Mouse (Mus musculus) adipocyte (in vitro differentiated cells): ENCODE data around the gene Tymp.

Source experiments
- DNase-seq: peaks from one replicate; pipeline ENCODE4 v3.0.0-alpha.2; 2016; ENCODE audit warnings: low spot score

Gene Tymp

GRCm38 (mm10) chr15:89376957-89377356 lies at the start of gene Tymp:
Tymp (minus strand) TSS chr15:89377039.
- no peak for DNase-seq

- DNase-seq: no peak
Observed at GRCm38 (mm10) chr15:89425711-89426121, 48.9 kb upstream of the Tymp start, which contains the start of gene Cpt1b. Cpt1b (minus strand) TSS chr15:89425863.

DNA sequence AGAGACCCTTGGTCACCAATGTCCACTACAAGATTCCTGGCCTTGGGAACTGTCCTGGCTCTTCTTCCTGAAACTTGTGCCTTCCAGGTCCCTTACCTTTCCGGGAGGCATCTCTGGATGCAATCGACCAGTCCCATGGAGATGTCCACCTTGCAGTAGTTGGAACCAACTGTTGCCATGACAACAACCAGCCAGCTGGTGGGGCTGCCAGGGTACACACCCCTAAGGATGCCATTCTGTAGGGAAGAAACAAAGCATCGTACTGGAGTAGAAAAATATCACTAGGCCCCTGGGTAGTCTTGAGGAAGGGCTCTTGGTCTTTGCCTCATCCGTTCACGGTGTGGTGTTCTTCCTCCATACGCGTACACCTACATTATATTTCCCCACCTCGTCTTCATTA lies 47.8 kb upstream of the Tymp start:
- no peak for DNase-seq

DNA sequence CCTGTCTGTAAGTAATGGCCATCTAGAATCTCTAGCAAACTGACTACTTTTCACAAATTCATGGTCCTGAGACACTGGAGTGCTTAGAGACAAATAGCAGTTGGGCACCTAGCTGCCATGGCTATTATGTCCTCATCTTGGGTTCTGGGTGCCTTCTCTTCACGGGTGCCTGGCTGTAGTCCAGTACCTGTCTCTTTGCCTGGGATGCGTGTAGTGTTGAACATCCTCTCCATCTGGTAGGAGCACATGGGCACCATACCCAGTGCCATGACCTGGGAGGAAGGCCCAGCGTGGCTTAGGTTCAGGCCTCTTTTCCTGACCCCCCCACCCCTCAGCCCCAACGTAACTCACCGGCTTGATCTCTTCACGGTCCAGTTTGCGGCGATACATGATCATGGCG lies 45.1 kb upstream of the Tymp start:
- DNase-seq: no peak

DNA sequence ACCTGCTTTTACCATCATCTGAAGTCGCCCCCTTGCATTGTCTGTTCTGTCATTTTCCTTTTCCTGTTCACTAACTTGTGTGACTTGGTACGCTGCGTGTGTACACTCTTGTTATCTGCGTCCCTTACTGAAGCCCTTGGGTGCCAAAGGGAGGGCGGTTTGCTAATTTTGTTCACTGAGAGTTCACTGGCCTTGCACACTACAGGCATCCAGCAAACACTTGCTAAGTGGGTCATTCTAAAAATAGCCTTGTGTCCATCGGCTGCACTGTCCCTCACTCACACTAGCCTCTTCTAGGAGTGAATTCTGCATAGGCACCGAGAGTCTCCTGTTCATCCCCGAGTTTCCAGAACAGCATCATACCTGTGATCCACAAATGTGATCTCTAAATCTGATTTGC lies 38.4 kb upstream of the Tymp start:
- no peak for DNase-seq

- no peak for DNase-seq
Observed at GRCm38 (mm10) chr15:89410118-89410517, 33.3 kb upstream of the Tymp start, which contains the start of gene Syce3. Syce3 (minus strand) TSS chr15:89410503.

GRCm38 (mm10) chr15:89406691-89407090 lies 29.9 kb upstream of the Tymp start:
- no peak for DNase-seq

DNA sequence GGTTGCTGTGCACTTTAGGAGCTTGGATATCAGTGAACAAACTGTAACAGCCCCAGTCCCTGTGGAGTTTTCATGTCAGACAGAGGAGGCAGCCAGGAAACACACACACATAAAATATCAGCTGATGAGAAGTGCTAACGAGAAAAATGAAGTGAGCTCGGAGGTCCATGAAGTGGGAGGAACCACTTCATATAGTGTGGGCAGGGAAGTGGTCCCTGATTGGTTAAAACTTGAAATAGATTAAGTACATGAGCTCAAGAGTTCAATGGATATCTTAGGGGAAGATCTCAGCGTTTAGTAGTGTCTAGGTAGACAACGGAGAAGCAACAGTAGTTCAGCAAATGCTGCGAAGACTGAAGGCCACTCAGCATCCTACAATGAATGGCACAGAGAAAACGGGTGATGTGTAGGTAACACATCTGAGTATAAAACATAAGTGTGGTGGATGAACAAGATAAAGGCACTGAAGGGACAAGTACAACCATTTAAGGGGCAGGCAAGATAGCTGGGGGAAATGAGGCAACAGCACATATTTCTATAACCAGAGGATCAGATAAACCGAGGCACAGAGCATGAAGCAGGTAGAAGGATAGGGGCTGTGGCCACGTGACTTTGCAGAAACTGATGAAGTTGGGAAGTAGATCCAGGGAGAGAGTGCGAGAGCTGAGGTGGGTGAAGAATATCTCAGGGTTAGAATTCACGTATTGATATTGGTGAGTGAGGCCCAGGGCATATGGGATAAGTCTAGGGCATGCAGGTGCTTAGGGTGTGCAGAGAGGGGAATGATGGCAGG lies 28.2 kb upstream of the Tymp start:
- no peak for DNase-seq

DNA sequence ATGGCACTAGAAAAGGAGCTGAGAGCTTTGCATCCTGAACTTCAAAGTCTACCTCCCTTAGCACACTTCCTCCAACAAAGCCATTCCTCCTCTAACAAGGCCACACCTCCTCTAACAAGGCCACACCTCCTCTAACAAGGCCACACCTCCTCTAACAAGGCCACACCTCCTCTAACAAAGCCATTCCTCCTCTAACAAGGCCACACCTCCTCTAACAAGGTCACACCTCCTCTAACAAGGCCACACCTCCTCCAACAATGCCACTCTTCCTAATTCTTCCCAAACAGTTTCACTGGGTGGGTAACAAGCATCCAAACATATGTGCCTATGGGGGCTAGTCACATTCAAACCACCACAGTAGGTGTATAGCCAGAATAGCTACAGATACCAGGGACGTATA lies 25.6 kb upstream of the Tymp start:
- DNase-seq: no peak

DNA sequence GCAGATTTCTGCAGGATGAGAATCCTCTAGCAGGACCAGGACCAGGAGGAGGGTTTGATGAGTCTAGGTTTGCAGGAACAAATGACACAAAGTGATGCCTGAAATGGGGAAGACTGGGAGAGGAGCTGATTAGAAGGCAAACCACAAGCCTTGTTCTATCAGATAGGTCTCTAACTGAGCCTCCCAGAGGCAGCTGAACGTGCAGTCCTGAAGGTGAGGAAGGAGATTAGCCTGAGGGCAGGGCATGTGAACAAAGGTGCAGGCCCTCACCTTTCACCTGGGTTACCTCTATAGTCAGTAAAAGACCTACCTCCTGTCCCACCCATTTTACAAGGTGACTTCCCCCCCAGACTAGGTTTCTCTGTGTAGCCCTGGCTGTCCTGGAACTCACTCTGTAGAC lies 22.9 kb upstream of the Tymp start:
- no peak for DNase-seq

DNA sequence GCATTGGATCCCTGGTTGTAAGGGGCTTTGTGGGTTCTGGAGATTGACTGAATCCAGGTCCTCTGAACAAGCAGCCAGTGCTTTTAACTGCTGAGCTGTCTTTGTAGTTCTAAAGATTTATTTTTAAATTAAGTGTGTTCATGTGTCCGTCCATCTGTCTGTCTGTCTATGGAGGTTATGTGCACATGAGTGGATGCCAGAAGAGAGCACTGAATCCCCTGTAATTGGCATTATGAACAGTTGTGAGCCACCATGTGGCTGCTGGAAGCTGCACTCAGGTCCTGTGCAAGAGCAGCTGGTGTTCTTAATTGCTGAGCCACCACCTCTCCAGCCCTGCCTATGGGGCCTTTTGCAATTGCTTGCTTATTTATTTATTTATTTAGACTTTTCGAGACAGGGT lies 21.3 kb upstream of the Tymp start:
- no peak for DNase-seq

DNA sequence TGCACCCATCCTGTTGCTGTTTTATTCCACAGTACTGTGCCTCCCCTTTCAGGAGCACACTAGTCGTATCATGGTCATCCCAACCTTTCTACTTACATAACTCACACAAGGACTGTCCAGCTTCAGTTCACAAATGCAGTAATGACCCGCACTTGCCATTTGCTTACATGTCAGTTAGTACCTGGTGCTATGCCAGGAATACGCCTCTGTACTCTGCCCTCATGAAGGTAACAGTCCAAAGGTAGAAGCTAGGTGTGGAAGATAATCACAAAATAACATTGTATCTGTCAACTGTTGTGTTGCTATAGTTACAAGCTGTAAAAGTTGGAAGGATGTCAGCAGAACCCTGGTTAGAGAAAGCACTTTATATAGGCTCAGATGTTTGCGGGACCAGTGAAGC lies 20.0 kb upstream of the Tymp start:
- no peak for DNase-seq

- no peak for DNase-seq
Observed at GRCm38 (mm10) chr15:89390081-89390480, 13.2 kb upstream of the Tymp start.

DNA sequence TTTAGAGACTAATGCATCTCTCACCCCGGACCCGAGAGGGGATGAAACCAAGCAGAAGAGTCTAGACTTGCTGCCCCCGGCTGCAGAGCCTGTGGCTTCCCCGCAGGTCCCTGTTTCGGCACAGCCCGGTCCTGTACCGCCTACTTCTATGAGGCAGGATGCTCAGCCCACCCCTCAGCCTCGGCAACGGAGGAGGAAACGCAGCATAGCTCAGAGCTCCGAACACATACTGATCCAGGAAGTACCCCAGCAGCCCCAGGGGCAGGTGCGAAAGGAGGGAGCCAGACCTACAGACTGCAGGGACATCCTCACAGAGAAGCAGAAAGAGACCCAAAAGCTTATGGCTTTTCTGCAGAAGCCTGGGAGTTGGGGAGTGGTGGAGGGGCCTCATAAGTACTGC lies 10.3 kb upstream of the Tymp start:
- DNase-seq: no peak

DNA sequence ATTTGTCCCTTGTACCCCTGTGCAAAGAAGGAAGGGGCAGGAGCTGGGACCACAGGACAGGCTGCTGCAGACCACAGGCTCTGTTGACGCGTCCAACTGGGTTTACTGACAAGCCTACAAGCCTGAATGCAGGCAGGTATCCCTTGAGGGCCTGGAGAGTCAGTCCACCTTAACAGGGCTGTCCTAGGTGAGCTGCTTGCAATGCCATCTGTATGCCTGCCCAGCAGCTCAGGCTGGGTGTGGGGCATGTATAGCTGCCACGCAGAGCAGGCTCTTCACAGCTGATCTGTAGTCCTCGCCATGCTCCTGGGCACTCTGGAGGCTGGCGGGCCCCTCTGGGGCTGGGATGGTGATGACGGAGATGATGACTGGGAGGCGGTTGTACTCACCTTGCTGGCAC lies 7.8 kb upstream of the Tymp start, which contains the start of gene Klhdc7b:
Gene Klhdc7b, plus strand, starts transcription at position 301 of the 400 bp plus-strand sequence.
- DNase-seq: no peak

DNA sequence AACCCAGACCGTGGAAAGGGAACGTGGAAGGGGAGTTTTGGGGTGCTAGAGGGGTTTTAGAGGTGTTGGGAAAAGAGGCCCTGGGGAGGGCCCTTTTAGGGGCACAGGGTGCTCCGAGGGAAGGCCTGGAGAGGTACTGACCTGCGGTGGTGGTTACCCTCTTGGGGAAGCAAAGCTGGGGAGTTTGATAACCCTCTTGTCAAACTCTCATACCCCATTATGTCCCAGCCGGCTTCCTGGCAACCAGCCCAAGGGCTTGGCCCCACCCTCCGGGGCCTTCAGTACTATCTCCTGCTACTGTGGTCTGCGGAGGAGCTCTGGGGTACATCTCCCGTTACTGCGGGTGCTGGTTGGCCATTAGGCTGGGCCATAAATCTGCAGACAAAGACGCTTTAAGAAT lies 2.6 kb upstream of the Tymp start:
- no peak for DNase-seq

DNA sequence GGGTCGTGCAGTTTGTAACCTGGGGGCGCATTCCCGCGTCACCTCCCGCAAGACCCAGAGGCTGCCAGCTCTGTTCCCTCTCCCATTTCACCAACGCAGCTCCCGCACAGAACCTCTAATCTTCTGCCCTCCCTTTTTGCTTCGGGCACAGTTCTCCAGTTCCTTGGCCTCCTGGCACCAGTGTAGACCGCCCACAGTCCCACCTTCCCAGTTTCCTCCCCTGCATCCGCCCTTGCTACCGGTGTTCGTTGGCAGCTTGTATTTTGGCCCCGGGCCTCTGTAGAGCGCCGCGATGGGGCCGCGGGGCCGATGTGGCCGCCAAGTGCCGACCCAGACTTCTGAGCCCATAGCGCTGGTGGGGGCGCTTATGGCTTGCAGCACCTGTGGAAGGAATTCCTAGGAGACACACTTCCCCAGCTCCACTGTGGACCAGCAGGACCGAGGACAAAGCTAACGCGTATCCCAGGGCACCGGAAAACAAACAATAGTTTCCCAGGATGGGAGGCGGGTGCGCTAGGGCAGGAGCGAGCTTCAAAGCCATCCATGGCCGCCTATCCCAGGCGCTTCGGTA lies 2.1 kb upstream of the Tymp start, which contains the start of gene Odf3b:
Gene Odf3b, minus strand, starts transcription at position 452 of the 571 bp plus-strand sequence.
- no peak for DNase-seq

- DNase-seq: no peak
Observed at GRCm38 (mm10) chr15:89377938-89378828, 1.3 kb upstream of the Tymp start.

GRCm38 (mm10) chr15:89377362-89377761 lies 523 bp upstream of the Tymp start:
- no peak for DNase-seq

DNA sequence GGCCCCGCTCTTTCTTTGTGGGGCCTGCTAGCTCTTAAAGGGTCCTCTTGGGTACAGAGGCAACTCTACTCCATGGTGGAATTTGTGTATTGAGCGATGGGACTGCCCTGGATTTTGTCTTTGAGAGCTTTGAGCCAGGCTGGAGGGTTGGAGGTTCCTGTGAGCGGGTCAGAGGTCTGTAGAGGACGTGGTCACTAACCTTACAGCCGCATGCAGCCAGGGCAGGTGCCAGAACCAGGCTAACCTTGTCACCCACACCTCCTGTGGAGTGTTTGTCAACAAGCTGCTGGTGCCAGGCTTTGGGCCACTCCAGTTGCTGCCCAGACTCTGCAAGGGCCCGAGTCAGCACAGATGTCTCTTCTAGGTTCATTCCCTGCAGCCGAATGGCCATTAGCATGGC lies 799 bp downstream of the Tymp start:
- no peak for DNase-seq

- no peak for DNase-seq
Observed at GRCm38 (mm10) chr15:89374801-89375534, 1.9 kb downstream of the Tymp start.

DNA sequence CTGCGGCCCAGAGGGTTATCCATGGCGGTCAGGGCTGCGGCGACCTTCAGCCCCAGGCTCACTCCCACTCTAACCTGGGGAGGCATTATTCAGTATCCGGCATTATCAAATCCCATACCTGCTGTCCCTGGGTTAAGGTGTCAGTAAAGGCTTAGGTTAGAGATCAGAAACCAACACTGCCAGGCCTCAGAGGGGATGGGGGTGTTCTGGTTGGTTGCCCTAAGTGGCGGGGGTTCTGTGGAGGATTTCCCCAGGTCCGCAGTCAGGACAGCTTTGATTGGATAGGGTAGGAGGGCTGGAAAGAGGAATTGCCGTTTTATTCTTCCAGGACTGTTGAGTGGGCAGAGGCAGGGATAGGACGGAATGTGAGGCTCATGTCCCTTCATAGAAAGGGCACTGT lies 2.5 kb downstream of the Tymp start:
- DNase-seq: no peak
